In the genomic region with DNA sequence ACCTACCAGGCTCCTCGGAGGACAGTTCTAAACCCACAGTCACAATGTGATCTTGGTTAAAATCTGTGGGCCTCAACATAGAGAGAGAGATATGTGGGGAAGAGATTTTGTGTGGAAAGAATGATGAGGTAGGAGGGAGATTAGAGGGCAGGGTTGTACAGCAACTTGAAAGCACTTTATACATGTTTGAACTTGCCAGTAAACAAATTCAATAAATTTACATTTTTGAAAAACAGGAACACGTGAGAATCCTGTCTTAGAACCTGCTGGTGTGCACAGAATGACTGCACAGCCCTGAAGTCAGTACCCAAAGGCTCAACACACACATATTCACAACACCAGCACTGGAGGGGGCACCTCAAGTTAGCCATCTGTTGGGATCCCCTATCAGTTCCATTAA, we compare ENCODE assay signal across 24 mouse cellular contexts.
"Had no signal": no experiment of that assay in that cellular context is flagged by ENCODE, and none has a peak within 500 bp of the region (broad histone marks: within the 10 kb centered on the region; RNA-seq: fewer than 3 reads in every experiment).

No protein-coding gene starts in this region.

- ATAC-seq: hindbrain, postnatal 0 days had no signal

- H3K9ac ChIP-seq: heart, embryonic 15.5 days; hindbrain, embryonic 13.5 days; hindbrain, embryonic 15.5 days; kidney, embryonic 15.5 days; limb, embryonic 12.5 days; liver, embryonic 13.5 days had no signal

- H3K4me3 ChIP-seq: heart, adult 2 months; heart, embryonic 13.5 days; heart, embryonic 15.5 days; hindbrain, embryonic 13.5 days; hindbrain, embryonic 15.5 days; kidney, embryonic 15.5 days; layer of hippocampus, adult 2 months; limb, embryonic 10.5 days; limb, embryonic 12.5 days; liver, embryonic 13.5 days had no signal

- H3K27me3 ChIP-seq: heart, embryonic 13.5 days; heart, embryonic 15.5 days; hindbrain, embryonic 13.5 days; hindbrain, embryonic 15.5 days; kidney, embryonic 15.5 days; limb, embryonic 12.5 days; liver, embryonic 13.5 days had no signal

- H3K9me3 ChIP-seq: heart, embryonic 13.5 days; heart, embryonic 15.5 days; hindbrain, embryonic 13.5 days; hindbrain, embryonic 15.5 days; kidney, embryonic 15.5 days; limb, embryonic 10.5 days; limb, embryonic 12.5 days; liver, embryonic 13.5 days had no signal

- H3K27ac ChIP-seq: heart, adult 2 months; heart, embryonic 15.5 days; hindbrain, embryonic 13.5 days; hindbrain, embryonic 15.5 days; hindbrain, postnatal 0 days; kidney, embryonic 15.5 days; kidney, postnatal 0 days; layer of hippocampus, adult 2 months; limb, embryonic 10.5 days; limb, embryonic 12.5 days; liver, embryonic 13.5 days had no signal

- H3K36me3 ChIP-seq: heart, embryonic 15.5 days; hindbrain, embryonic 13.5 days; hindbrain, embryonic 15.5 days had no signal

- DNase-seq: gastrocnemius, postnatal 14 days; gastrocnemius, postnatal 36 days; heart, adult 11 months; heart, adult 2 months; heart, postnatal 14 days; heart, postnatal 36 days; kidney, adult 18-20 months; kidney, adult 9 months; kidney, postnatal 14 days; kidney, postnatal 4 days; liver; liver, embryonic 13.5 days had no signal

- H3K4me2 ChIP-seq: heart, embryonic 11.5 days; heart, embryonic 13.5 days; heart, embryonic 15.5 days; hindbrain, embryonic 13.5 days; hindbrain, embryonic 15.5 days; kidney, embryonic 15.5 days; limb, embryonic 12.5 days; liver, embryonic 11.5 days; liver, embryonic 13.5 days had no signal
